Mouse (Mus musculus) megakaryocyte-erythroid progenitor cell, adult 5-6 weeks (primary cell): Measurements from ENCODE around the gene Agap3. TPM values are rescaled to one million over a fixed set of nuclear protein-coding genes. Genes with fewer than 3 reads are reported as not detected.

Experiments
- ATAC-seq: replicated peaks from 2 replicates; pipeline ENCODE4 v1.8.0; 2016; ENCODE audit warnings: mild to moderate bottlenecking, inconsistent platforms; ENCODE audit not compliant: severe bottlenecking, poor library complexity, low FRiP score, low TSS enrichment
- total RNA-seq, 2 experiments: library from RNA; stranded (forward) in 1 of 2; stranded (reverse) in 1 of 2; fragments of 200-1000, 215-1000 nt in 1 of 2; fragments of >200 nt in 1 of 2; fragmentation: Nextera tagmentation in 1 of 2; gene quantifications; 2 replicates each; pipeline ENCODE4 v1.2.3; 2014 to 2017

The Agap3 gene
- total RNA-seq (2014; fragmentation: Nextera tagmentation) (36.5 and 53.3 TPM in 2 replicates), total RNA-seq (2017) (21.7 and 33.3 TPM in 2 replicates)

- no peak for ATAC-seq
Measured at GRCm38 (mm10) chr5:24452030-24452690, at the start of gene Agap3. Agap3 (plus strand) TSS chr5:24452177.

DNA sequence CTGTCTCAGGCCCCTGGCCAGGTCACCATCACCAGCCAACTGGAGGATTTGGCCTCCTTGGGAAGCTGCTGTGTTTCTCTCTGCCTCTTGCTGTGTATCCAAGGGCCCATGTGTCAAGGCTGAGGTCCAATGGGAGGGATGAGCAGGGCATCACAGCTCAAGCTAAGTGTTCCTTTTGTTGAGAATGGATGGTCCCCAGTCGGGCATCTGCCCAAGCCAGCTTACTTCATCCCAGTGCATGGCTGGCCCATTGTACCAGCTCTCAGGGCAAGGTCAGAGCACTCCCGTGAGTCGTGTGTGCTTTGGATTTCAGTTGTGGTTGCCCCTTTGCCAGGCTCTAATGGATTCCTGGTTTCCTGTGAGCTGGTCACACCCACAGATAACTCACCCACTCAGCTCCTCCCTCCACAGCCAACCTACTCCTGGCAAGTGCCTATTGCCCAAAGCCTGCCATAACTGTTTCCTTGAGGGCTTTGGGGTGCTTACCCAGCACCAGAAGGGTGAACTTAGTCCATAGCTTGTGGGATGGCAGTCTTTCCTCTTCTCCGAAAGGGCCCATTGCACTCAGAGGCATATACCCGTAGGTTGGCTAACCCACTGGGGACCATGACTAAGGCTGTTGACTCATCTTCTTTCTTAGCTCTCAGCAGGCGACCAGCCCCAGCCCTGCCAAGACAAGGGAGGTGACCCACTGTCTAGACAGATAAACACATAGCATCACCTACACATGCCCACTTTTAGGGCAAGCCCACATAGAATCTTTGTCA lies 47.2 kb upstream of the Agap3 start:
- peak; percentile 31 for ATAC-seq

DNA sequence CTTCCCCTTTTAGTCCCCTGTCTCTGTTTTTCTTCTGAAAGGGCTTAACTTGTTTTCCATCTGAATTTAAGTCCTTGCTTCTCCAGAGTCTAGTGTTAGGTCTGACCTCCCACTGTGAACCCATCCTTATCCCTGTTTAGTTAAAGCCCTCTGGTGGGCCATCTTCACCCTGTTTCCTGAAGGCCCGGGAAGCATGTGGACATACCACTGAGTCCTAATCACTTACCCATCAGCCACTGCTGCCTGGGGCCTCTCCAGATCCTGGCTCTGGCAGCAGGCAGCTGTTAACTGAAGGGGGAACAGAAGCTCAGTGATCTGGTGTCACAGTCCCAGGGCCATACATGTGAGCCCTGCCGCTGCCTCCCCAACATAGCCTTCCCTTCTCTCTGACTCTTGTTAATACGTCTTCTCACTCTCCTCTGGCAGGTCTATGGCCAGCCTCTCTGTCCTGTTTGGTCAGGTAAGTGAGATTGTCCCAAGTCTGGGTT lies 46.5 kb upstream of the Agap3 start:
- ATAC-seq, result no peak

DNA sequence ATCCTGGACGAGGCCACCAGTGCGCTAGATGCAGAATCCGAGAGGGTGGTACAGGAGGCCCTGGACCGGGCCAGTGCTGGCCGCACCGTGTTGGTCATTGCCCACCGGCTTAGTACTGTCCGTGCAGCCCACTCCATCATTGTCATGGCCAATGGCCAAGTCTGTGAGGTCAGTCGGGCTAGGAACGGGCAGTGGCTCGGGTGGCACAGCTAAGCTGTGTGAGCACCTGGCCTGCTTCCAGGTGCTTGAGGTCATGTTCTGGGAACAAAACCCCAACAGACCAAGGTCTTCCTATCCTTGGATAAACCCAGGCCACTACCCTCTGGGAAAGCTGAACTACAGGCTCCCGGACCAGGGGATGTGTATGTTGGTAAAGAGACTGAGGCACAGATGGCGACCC lies 43.3 kb upstream of the Agap3 start:
- ATAC-seq, result no peak

DNA sequence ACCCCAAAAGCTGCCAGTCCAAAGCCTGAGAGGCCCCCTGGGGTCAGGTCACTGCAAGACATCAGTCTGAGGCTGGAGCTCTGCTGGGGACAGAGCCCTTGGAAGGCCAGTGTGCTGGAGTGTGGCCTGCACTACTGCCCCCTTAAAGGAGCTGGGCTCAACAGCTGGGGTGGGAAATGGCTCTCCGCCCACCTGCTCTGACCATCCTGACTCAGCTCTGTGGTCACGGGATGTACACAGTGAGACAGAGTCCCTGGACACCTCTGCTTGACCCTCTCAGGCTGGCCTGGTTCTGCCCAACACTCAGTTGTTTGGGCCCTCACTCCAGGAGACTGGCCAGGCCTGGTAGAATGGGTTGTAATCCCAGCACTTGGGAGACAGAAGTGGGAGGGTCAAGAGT lies 42.5 kb upstream of the Agap3 start:
- no peak for ATAC-seq

DNA sequence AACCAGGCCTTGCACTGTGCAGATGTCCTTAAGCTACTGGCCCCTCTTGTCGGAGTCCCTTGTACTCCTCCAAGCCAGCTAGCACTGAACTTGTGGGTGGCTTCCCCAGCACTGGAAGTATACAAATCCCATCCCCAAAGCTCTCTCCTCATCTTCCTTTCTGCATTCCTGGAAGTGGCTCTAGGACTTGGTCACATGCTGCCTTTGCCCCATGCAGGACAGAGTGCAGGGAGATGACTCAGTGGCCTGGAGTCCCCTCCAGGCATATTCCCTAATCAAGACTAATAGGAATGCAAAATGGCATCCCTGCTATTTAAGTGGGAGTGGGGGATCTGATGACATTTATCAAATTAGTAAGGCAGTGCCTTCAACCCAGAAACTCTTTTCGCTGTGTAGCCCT lies 39.9 kb upstream of the Agap3 start:
- no peak for ATAC-seq

DNA sequence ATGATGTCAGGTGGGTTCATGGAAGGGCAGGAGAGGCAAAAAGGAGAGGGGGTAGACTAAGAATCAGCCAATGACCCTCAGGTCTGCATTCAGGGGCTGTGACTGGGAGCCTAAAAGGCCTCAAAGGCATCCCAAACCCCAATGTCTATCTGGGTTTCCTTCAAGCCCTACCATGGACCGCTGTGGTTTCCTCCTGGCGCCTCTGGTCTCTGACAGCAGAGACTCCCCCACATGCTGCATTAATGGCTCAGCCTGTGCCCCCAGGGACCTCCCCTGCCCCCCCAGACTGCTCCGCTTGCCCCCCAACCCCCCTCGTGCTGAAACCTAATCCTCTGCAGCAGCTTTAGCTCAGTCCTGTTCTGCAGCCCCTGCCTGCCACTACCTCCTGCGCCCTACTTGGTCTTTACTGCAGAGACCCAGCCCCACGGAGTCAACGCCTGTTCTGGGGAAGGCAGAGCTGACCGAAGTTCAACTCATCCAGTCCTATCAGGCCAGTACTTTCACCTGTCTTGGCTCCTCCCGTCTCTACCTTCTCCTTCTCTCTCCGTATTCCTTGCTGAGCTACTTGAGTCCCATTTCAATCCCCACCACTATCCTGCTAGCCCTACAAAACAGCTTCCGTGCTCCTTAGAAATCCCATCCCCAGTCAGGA lies 38.8 kb upstream of the Agap3 start, which contains the start of gene Asic3:
Asic3 (plus strand) TSS at position 351 of the 652 bp plus-strand sequence.
- no peak for ATAC-seq

DNA sequence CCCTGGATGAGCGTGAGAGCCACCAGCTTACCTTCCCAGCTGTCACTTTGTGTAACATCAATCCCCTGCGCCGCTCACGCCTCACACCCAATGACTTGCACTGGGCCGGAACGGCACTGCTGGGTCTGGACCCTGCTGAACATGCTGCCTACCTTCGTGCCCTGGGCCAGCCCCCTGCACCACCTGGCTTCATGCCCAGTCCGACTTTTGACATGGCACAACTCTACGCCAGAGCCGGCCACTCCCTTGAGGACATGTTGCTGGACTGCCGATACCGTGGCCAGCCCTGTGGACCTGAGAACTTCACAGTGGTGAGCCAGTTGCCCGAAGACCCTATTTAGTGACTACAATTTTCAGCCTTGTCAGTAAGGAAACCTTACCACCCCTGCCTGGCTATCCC lies 38.0 kb upstream of the Agap3 start:
- ATAC-seq, result no peak

DNA sequence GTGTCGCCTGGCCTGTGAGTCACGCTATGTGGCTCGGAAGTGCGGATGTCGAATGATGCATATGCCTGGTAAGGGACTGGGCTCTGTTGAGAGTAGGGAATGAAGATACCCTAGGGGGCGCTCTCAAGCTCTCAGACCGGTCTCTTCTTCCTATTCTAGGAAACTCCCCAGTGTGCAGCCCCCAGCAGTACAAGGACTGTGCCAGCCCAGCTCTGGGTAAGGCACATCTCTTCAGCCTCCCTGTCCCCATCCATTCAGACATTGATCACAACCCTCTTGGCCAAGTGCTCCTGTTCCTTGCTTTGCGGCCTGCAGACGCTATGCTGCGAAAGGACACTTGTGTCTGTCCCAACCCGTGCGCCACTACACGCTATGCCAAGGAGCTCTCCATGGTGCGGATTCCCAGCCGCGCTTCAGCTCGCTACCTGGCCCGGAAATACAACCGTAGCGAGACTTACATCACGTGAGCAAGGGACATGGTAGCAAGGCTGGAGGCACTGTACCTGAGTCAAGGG lies 35.7 kb upstream of the Agap3 start:
- ATAC-seq, result peak; percentile 75

- no peak for ATAC-seq
Measured at GRCm38 (mm10) chr5:24417587-24417986, 34.4 kb upstream of the Agap3 start.

GRCm38 (mm10) chr5:24420381-24420780 lies 31.6 kb upstream of the Agap3 start:
- no peak for ATAC-seq

- peak; percentile 93 for ATAC-seq
Measured at GRCm38 (mm10) chr5:24423129-24424003, 28.6 kb upstream of the Agap3 start, which contains the start of the genes Cdk5 and Slc4a2. Cdk5 (minus strand) TSS chr5:24423530. Slc4a2 (plus strand) TSS chr5:24423837.

DNA sequence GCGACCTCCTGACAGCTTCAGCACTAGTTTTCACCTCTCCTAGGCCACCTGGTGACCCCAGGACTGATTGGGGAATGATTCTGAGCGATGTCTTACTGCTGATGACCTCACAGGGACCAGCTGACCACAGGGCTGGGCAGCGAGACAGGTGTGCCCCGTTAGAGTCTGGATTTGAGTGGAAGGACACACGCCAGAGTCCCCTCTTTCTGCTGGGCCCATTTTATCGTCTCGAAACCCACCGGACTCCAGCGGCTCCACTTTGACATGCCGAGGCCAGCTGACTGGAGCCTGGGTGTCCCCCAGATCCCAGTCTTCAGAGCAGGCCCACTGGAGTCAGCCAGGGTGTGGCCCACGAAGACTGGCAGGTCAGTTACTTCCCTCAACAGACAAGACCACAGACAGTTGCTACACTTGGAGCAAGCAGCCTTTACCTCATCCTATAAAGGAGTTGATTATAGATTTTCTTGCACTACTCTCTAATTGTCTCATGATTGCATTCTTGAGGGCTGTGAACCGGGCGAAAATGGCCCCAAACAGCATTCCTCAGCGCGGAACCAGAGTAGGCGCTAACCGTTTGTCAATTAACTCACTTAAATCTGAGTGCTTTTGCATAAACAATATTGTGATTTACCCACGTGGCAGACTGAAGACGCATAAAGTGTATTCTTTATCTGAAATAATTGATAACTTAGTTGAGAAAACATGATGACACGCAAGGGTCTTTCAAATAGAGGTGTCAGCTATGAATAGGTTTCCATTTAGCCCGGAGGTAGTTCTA lies 27.8 kb upstream of the Agap3 start:
- ATAC-seq, result no peak; the same call in 1 of the 2 replicates

DNA sequence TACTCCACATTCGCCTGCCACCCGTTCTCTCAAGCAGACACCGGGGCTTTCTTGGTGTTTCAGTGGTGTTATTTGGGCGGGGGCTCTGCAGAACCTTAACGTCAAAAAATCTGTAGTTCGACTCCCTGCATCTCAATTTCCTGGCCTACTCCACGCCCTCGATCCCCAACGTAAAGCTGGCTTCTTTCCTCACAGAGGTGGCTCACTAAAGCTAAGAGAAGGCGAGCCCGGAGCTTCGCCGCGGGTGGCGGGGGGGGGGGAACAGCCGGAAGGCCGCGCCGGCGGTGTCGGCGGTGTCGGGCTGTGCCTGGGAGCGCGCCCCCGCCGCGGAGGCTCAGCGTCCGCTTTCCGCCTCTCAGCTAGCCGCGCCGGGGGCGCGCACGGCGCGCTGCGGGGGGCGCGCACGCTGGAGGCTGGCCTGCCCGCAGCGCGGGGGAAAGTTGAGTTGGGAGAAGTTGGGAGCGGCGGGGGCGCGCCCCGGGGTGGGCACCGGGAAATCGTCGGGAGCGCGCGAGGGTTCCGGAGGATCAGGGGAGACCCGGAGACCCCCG lies 27.0 kb upstream of the Agap3 start:
- no peak for ATAC-seq

DNA sequence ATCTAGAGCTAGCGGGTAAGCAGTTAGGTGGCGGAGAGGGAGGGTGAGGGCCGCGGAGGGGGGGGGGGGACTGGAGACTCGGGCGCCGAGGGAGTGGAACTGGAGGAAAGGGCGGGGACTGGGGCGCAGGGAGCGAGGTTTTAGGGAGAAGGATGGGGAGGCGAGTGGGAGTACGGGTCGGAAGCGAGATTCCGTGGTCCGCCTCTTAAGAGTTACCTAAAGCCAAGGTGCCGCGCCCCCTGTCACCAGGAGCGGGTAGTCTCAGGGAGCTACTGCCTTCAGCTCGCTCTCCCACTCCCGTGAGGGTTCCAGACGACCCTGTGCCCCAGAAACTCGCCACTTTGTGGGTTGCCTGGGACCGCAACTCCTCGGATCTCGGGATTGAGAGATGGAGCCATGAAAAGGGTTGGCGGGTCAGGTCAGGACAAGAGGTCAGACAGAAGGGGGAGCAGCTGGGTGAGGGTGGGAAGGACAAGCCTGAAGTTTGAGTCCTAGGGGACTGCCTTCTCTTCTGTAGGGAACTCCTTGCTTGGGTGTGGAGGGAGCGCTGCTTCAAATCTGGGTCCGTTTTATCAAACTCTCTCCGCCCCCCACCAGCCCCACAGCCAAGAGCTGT lies 26.4 kb upstream of the Agap3 start:
- ATAC-seq, result no peak

- ATAC-seq, result no peak
Measured at GRCm38 (mm10) chr5:24426037-24426432, 25.9 kb upstream of the Agap3 start.

DNA sequence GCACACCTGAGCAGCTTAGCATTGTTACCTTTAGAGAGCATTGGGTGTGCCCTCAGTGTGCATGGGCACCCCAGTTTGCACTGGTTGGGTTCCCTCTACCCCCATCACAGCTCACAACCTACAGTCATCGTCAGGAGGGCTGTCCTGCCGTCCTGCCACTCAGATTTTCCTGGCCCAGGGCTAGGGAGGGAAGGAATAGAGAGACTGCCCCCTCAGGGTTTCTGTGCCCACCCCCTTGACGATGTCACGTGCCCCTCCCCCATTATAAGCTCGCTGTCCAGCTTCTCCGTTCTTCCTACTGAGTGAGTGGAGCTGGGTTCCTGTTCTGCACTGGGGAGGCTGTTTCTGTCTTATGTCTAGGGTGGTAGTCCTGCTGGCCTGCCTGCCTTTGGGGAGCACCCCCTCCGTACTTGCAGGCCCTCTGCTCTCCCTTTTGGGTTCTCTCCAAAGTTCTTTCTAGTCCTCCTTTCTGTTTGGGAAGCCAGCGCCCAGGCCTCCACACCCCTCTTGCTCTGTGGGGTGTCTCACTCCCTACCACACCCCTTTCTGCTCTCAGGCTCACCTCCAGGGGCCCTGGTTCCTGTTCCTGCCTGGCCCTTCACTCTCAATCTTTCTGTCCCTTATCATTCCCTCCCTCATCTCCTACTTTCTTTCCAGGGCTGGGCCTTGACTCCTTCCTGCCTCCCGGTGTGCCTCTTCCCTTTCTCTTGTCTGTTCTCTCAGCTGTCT lies 25.3 kb upstream of the Agap3 start:
- no peak for ATAC-seq
